ENCODE assay signal across 10 mouse cellular contexts in the genomic region with DNA sequence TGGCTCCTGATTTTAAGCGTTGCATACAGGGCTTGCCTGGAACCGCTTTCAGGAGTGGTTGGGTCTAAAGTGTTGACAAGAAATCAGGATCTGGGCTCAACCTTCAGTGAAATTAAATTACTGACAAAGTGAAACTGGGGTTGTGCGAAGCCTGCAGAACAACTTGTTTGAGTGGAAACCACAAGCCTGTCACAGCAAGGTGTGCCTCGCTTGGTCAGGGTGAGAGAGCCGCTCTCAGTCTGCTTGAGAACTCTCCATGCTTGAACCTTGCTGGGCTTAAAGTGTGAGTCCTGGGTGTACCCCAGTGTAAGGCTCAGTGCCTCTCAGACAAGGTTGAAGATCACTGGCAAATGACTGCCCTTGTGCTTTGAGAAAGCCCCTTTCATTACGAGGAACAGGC.
A peak's percentile ranks its signal among the peaks of the same experiment; 100 is the strongest.
DNase-seq lines count a peak whose midpoint lies in the region; ATAC-seq and TF ChIP-seq lines count a peak whose summit lies in the region.
"Had no signal": no experiment of that assay in that cellular context is flagged by ENCODE, and none has a peak within 500 bp of the region (broad histone marks: within the 10 kb centered on the region; RNA-seq: fewer than 3 reads in every experiment).

No protein-coding gene starts in this region.

- peaks cover 5 to 26% of the 10 kb centered on the region in 2 experiments; a peak in 2 of 4 replicates for H3K4me1 ChIP-seq in CH12.LX (ENCODE audit: control insufficient read depth in 1 of 2, insufficient read depth in 2 of 2)
- H3K4me1 ChIP-seq in intestine, embryonic 16.5 days (ENCODE audit: control insufficient read depth, insufficient read depth, low read length) = 0 out of 2 replicates have a peak, but pooled peaks cover 5% of the 10 kb centered on the region
- H3K4me1 ChIP-seq in megakaryocyte, embryonic 14.5 days = no peaks in the 10 kb centered on the region

- H3K4me2 ChIP-seq in CH12.LX (ENCODE audit: insufficient read depth, low read depth, poor library complexity, severe bottlenecking) = peak overlapping the region; percentile 98
- H3K4me2 ChIP-seq in intestine, embryonic 16.5 days (ENCODE audit: low read depth, low read length) = peak overlapping the region; percentile 50

- ATAC-seq in intestine, embryonic 16.5 days = no peak
- ATAC-seq: forebrain, embryonic 16.5 days had no signal

- H3K9ac ChIP-seq in CH12.LX (ENCODE audit: insufficient read depth, low read depth) = peak overlapping the region; percentile 72
- peak overlapping the region; percentile 31 for H3K9ac ChIP-seq in intestine, embryonic 16.5 days (ENCODE audit: low read depth, low read length)

- peak overlapping the region; percentile 50 to 70 (median 62) for H3K4me3 ChIP-seq in CH12.LX (replicated peaks in 1 of 3; ENCODE audit: low read depth in 2 of 3, low read length in 2 of 3, poor library complexity in 1 of 3)
- peak overlapping the region; percentile 53 for H3K4me3 ChIP-seq in intestine, embryonic 16.5 days (ENCODE audit: low read length)
- H3K4me3 ChIP-seq in megakaryocyte, embryonic 14.5 days (replicated peaks) = peak overlapping the region; percentile 86

- no peak for TF ChIP-seq POLR2A in CH12.LX (IDR thresholded peaks at IDR 0.05; ENCODE audit: low read depth, low read length)

- no peak for TF ChIP-seq CTCF in CH12.LX (conservative IDR thresholded peaks at IDR 0.05 in 1 of 2, IDR thresholded peaks at IDR 0.05 in 1 of 2; ENCODE audit: low read depth in 2 of 2, low read length in 2 of 2)

- TF ChIP-seq EP300 in CH12.LX (IDR thresholded peaks at IDR 0.05; ENCODE audit: low read length) = no peak

- in situ Hi-C loops in CH12.LX (cut with MboI; ENCODE audit: low pct_ligation_motif_present, low pct_unique_long_range_greater_than_20kb, low sequenced_read_pairs) = no loop called here

- H3K9me3 ChIP-seq in CH12.LX (replicated peaks; ENCODE audit: low read length) = no peaks in the 10 kb centered on the region
- H3K9me3 ChIP-seq in intestine, embryonic 16.5 days (ENCODE audit: control insufficient read depth, low read length) = no peaks in the 10 kb centered on the region
- H3K9me3 ChIP-seq in megakaryocyte, embryonic 14.5 days = no peaks in the 10 kb centered on the region

- no peak for TF ChIP-seq RAD21 in CH12.LX (IDR thresholded peaks at IDR 0.05; ENCODE audit: low read depth, low read length)

- no peaks in the 10 kb centered on the region for H3K36me3 ChIP-seq in CH12.LX (replicated peaks in 1 of 2; ENCODE audit: control insufficient read depth in 1 of 2, insufficient read depth in 1 of 2, low read length in 1 of 2)
- no peaks in the 10 kb centered on the region for H3K36me3 ChIP-seq in intestine, embryonic 16.5 days (ENCODE audit: control insufficient read depth, insufficient read depth, low read length)
- H3K36me3 ChIP-seq in megakaryocyte, embryonic 14.5 days (replicated peaks; ENCODE audit: low read length) = no peaks in the 10 kb centered on the region

- H3K27ac ChIP-seq in CH12.LX (ENCODE audit: insufficient read depth, low read depth) = no peak overlapping the region
- peak overlapping the region; percentile 6 for H3K27ac ChIP-seq in intestine, embryonic 16.5 days (ENCODE audit: low read length)

- peak; percentile 42 for DNase-seq in kidney, adult 18-20 months
- no peak for DNase-seq in kidney, postnatal 4 days
- peak; percentile 38 for DNase-seq in CH12.LX (ENCODE audit: extremely low read depth)
- no peak for DNase-seq in retina, embryonic 14.5 days (ENCODE audit: low spot score)
- no peak for DNase-seq in Muller cell, postnatal 12 days (ENCODE audit: inconsistent ontology term)
- no peak for DNase-seq in layer of hippocampus, postnatal 25 days (ENCODE audit: extremely low spot score in 1 of 2, low spot score in 1 of 2)
- DNase-seq: midbrain, embryonic 14.5 days had no signal

- no peaks in the 10 kb centered on the region for H3K27me3 ChIP-seq in CH12.LX (replicated peaks)
- no peaks in the 10 kb centered on the region for H3K27me3 ChIP-seq in intestine, embryonic 16.5 days (replicated peaks; ENCODE audit: control insufficient read depth, insufficient read depth, low read length)
- H3K27me3 ChIP-seq in megakaryocyte, embryonic 14.5 days (replicated peaks) = no peaks in the 10 kb centered on the region

- 57% methylated on average over 6 of the region's 6 CpGs for WGBS in intestine, embryonic 16.5 days

- no peaks in the 10 kb centered on the region for H3K79me2 ChIP-seq in CH12.LX (replicated peaks; ENCODE audit: control insufficient read depth, extremely low read depth, insufficient read depth, poor library complexity, severe bottlenecking)

- dilution Hi-C loops in CH12.LX (cut with MboI; ENCODE audit: extremely low pct_ligation_motif_present, extremely low pct_unique_long_range_greater_than_20kb, low sequenced_read_pairs) = no loop called here

TF ChIP-seq in CH12.LX, 34 proteins besides CTCF, POLR2A, EP300 and RAD21:
- 0 out of 2 replicates have a peak, but pooled peaks have one; percentile 39 for TF ChIP-seq TBP (conservative IDR thresholded peaks at IDR 0.05; ENCODE audit: low read depth, low read length)
- no peak for TF ChIP-seq ZMIZ1 (IDR thresholded peaks at IDR 0.05; ENCODE audit: low read depth, low read length)
- TF ChIP-seq RCOR1 (conservative IDR thresholded peaks at IDR 0.05; ENCODE audit: low read depth, low read length) = no peak
- no peak for TF ChIP-seq E2F4 (IDR thresholded peaks at IDR 0.05; ENCODE audit: insufficient replicate concordance, low read depth, low read length)

Comparison
In these comparisons a context has a peak if more than half of its experiments do, and no peak if none do; other contexts are left out.
1. DNase-seq: peak in kidney, adult 18-20 months (single experiment) and CH12.LX (single experiment); none in kidney, postnatal 4 days (0 of 2), retina, embryonic 14.5 days (single experiment), Muller cell, postnatal 12 days (single experiment) and layer of hippocampus, postnatal 25 days (0 of 2).
2. Peak in every context shown above with its lines, with median percentiles within 50 percentile points of each other: H3K4me3 ChIP-seq.